In genomic region chr11:22874747-22875146, GRCm38 (mm10) we compare ENCODE assay signal across 13 mouse cellular contexts. TPM values are rescaled to one million over a fixed set of nuclear protein-coding genes. Genes with fewer than 3 reads are reported as not detected.
DNase-seq lines count a peak whose midpoint lies in the region; ATAC-seq and TF ChIP-seq lines count a peak whose summit lies in the region.
"Had no signal": no experiment of that assay in that cellular context is flagged by ENCODE, and none has a peak within 500 bp of the region (broad histone marks: within the 10 kb centered on the region; RNA-seq: fewer than 3 reads in every experiment).

No protein-coding gene starts in this region.

- TF ChIP-seq CTCF in olfactory bulb, adult 2 months (IDR thresholded peaks at IDR 0.05; ENCODE audit: insufficient read depth, low read depth, low read length), result no peak

- H3K36me3 ChIP-seq in hindbrain, embryonic 12.5 days, result no peaks in the 10 kb centered on the region
- H3K36me3 ChIP-seq in hindbrain, embryonic 11.5 days (ENCODE audit: control insufficient read depth, insufficient read depth, low read length), result no peaks in the 10 kb centered on the region
- no peaks in the 10 kb centered on the region for H3K36me3 ChIP-seq in hindbrain, embryonic 15.5 days
- H3K36me3 ChIP-seq: G1E had no signal

- no peak for DNase-seq in hindbrain, embryonic 11.5 days (ENCODE audit: low spot score)
- peak; percentile 37 to 41 for DNase-seq in right cerebral cortex, postnatal 10 days (ENCODE audit: low spot score in 2 of 2)
- DNase-seq in right cerebral cortex, postnatal 14 days, result no peak
- DNase-seq in left cerebral cortex, adult 18-20 months (ENCODE audit: low spot score in 2 of 2), result no peak
- DNase-seq: cerebellum, adult 8-10 months; gastrocnemius, postnatal 10 days; heart, postnatal 10 days; lung, adult 18-20 months; lung, postnatal 36 days had no signal

- 60% methylated on average over 6 of the region's 6 CpGs for WGBS in hindbrain, embryonic 12.5 days
- 68% methylated on average over 6 of the region's 6 CpGs for WGBS in hindbrain, embryonic 11.5 days
- WGBS in hindbrain, embryonic 15.5 days, result 45% methylated on average over 6 of the region's 6 CpGs
- 30% methylated on average over 6 of the region's 6 CpGs for WGBS in olfactory bulb, adult 2 months

- H3K4me1 ChIP-seq in hindbrain, embryonic 12.5 days, result no peaks in the 10 kb centered on the region
- H3K4me1 ChIP-seq in hindbrain, embryonic 11.5 days (replicated peaks; ENCODE audit: control insufficient read depth, insufficient read depth, low read length), result no peaks in the 10 kb centered on the region
- H3K4me1 ChIP-seq in hindbrain, embryonic 15.5 days (replicated peaks), result peaks cover 18% of the 10 kb centered on the region
- peaks cover 13% of the 10 kb centered on the region for H3K4me1 ChIP-seq in olfactory bulb, adult 2 months (ENCODE audit: control insufficient read depth, insufficient read depth, low read length)

- H3K9ac ChIP-seq in hindbrain, embryonic 12.5 days, result no peak overlapping the region
- no peak overlapping the region for H3K9ac ChIP-seq in hindbrain, embryonic 11.5 days (ENCODE audit: low read depth, low read length)
- H3K9ac ChIP-seq in hindbrain, embryonic 15.5 days, result no peak overlapping the region

- no peak overlapping the region for H3K4me2 ChIP-seq in hindbrain, embryonic 12.5 days (replicated peaks)
- no peak overlapping the region for H3K4me2 ChIP-seq in hindbrain, embryonic 11.5 days (replicated peaks; ENCODE audit: low read depth, low read length)
- no peak overlapping the region for H3K4me2 ChIP-seq in hindbrain, embryonic 15.5 days

- no peaks in the 10 kb centered on the region for H3K9me3 ChIP-seq in hindbrain, embryonic 12.5 days (replicated peaks)
- H3K9me3 ChIP-seq in hindbrain, embryonic 11.5 days (ENCODE audit: control insufficient read depth, low read length), result no peaks in the 10 kb centered on the region
- H3K9me3 ChIP-seq in hindbrain, embryonic 15.5 days, result no peaks in the 10 kb centered on the region
- H3K9me3 ChIP-seq: G1E had no signal

- H3K27me3 ChIP-seq in hindbrain, embryonic 12.5 days, result no peaks in the 10 kb centered on the region
- no peaks in the 10 kb centered on the region for H3K27me3 ChIP-seq in hindbrain, embryonic 11.5 days (ENCODE audit: control insufficient read depth, insufficient read depth, low read length)
- H3K27me3 ChIP-seq in hindbrain, embryonic 15.5 days, result no peaks in the 10 kb centered on the region

- no peak overlapping the region for H3K4me3 ChIP-seq in hindbrain, embryonic 12.5 days
- H3K4me3 ChIP-seq in hindbrain, embryonic 11.5 days (ENCODE audit: low read depth, low read length), result no peak overlapping the region
- no peak overlapping the region for H3K4me3 ChIP-seq in hindbrain, embryonic 15.5 days
- no peak overlapping the region for H3K4me3 ChIP-seq in olfactory bulb, adult 2 months (ENCODE audit: insufficient read depth, low read depth, low read length)

- ATAC-seq in hindbrain, embryonic 12.5 days (ENCODE audit: low FRiP score), result no peak
- no peak for ATAC-seq in hindbrain, embryonic 11.5 days (ENCODE audit: low FRiP score)
- ATAC-seq in hindbrain, embryonic 15.5 days (ENCODE audit: low FRiP score, low read depth), result 0 out of 2 replicates have a peak, but pooled peaks have one; percentile 44

- no peak for TF ChIP-seq POLR2A in olfactory bulb, adult 2 months (IDR thresholded peaks at IDR 0.05; ENCODE audit: insufficient read depth, low read depth, low read length)

- H3K27ac ChIP-seq in hindbrain, embryonic 12.5 days, result peak overlapping the region; percentile 45
- no peak overlapping the region for H3K27ac ChIP-seq in hindbrain, embryonic 11.5 days (ENCODE audit: low read depth, low read length)
- peak overlapping the region; percentile 68 for H3K27ac ChIP-seq in hindbrain, embryonic 15.5 days (replicated peaks)
- peak overlapping the region; percentile 55; the same call in 1 of the 2 replicates for H3K27ac ChIP-seq in olfactory bulb, adult 2 months (ENCODE audit: insufficient read depth, low read depth, low read length)

RNA-seq across cellular contexts. Expression of gene B3gnt2, which starts 14.0 kb away (rescaled TPM):
- polyA plus RNA-seq in hindbrain, embryonic 12.5 days (2016; fragmentation: Nextera tagmentation; extraction: Ambion mirVana), result 3.4 and 4.7 TPM in 2 replicates
- 1.7 and 3.0 TPM in 2 replicates for polyA plus RNA-seq in hindbrain, embryonic 11.5 days (2014; fragmentation: Nextera tagmentation; extraction: Ambion mirVana)
- 3.0 and 4.4 TPM in 2 replicates for polyA plus RNA-seq in hindbrain, embryonic 15.5 days (2015; fragmentation: Nextera tagmentation; extraction: Ambion mirVana)
- polyA plus RNA-seq in olfactory bulb, adult 2 months (2012; ENCODE audit: insufficient read depth, insufficient read length, low replicate concordance, missing spikeins), result not detected in 2 replicates
- 10 to 100 TPM; 13.5 to 19.3 TPM for total RNA-seq in left cerebral cortex, adult 18-20 months (2021)

Comparison
In these comparisons a context has a peak if more than half of its experiments do, and no peak if none do; other contexts are left out.
1. DNase-seq: peak in right cerebral cortex, postnatal 10 days (2 of 2); none in hindbrain, embryonic 11.5 days (single experiment), right cerebral cortex, postnatal 14 days (single experiment) and left cerebral cortex, adult 18-20 months (0 of 2).